Mouse (Mus musculus) kidney, embryonic 14.5 days (tissue): Measurements from ENCODE around the gene Mllt6. TPM values are rescaled to one million over a fixed set of nuclear protein-coding genes. Genes with fewer than 3 reads are reported as not detected.
"Not testable (repeated sequence)": the region's sequence is repeated elsewhere in the genome, so short reads cannot be mapped to it uniquely, and the experiment has no call there.

Source experiments
- ATAC-seq: fragments of 200-750 bp; cut with Nextera tagmentation; 2 replicates; pipeline ENCODE4 v1.8.0; 2017; ENCODE audit warnings: moderate number of reproducible peaks, mild to moderate bottlenecking, moderate TSS enrichment, moderate library complexity; ENCODE audit not compliant: low FRiP score, low TSS enrichment
- H3K27ac ChIP-seq: fragments of 300-500 bp; sonication (generic); 2 replicates; pipeline ENCODE4 v1.5.1; 2014; ENCODE audit warnings: low read depth, mild to moderate bottlenecking, low read length, moderate library complexity, mixed read lengths
- H3K27me3 ChIP-seq: fragments of 300-500 bp; sonication (generic); 2 replicates; pipeline ENCODE4 v1.6.1; 2014; ENCODE audit warnings: mild to moderate bottlenecking, low read length; ENCODE audit not compliant: control insufficient read depth, insufficient read depth
- H3K36me3 ChIP-seq: fragments of 300-500 bp; sonication (generic); 2 replicates; pipeline ENCODE4 v1.6.1; 2014; ENCODE audit warnings: low read length, mixed read lengths; ENCODE audit not compliant: control insufficient read depth, insufficient read depth
- H3K4me1 ChIP-seq: fragments of 300-500 bp; sonication (generic); 2 replicates; pipeline ENCODE4 v1.6.1; 2014; ENCODE audit warnings: low read length, mixed read lengths; ENCODE audit not compliant: control insufficient read depth, insufficient read depth
- H3K4me2 ChIP-seq: fragments of 300-500 bp; sonication (generic); replicated peaks from 2 replicates; pipeline ENCODE4 v1.6.1; 2014; ENCODE audit warnings: low read depth, mild to moderate bottlenecking, low read length
- H3K4me3 ChIP-seq: fragments of 300-500 bp; sonication (generic); 2 replicates; pipeline ENCODE4 v1.5.1; 2014; ENCODE audit warnings: mild to moderate bottlenecking, low read length
- H3K9ac ChIP-seq: fragments of 300-500 bp; sonication (generic); 2 replicates; pipeline ENCODE4 v1.6.1; 2014; ENCODE audit warnings: low read depth, mild to moderate bottlenecking, low read length, moderate library complexity
- H3K9me3 ChIP-seq: fragments of 300-500 bp; sonication (generic); 2 replicates; pipeline ENCODE4 v1.6.1; 2016; ENCODE audit warnings: low read length; ENCODE audit not compliant: control insufficient read depth
- WGBS: fragments of 180-500 bp; shearing (Covaris S2); extraction: QIAGEN DNeasy Blood & Tissue Kit; methylation state at CpG from one replicate; pipeline ENCODE4 v1.1.7; 2014; 5-methylcytosine and 5-hydroxymethylcytosine counted together
- microRNA-seq: library from miRNA; unstranded; fragments of <30 nt; microRNA quantifications from one replicate; pipeline ENCODE4, GENCODE M21; 2016
- polyA plus RNA-seq: library from polyadenylated mRNA; unstranded; fragments of >200 nt; fragmentation: Nextera tagmentation; extraction: Ambion mirVana; gene quantifications from 2 replicates; pipeline ENCODE4 v1.2.1, GENCODE M21; 2014

The Mllt6 gene
- polyA plus RNA-seq, 1 experiment from 2014 or later: 5.7 TPM

DNA sequence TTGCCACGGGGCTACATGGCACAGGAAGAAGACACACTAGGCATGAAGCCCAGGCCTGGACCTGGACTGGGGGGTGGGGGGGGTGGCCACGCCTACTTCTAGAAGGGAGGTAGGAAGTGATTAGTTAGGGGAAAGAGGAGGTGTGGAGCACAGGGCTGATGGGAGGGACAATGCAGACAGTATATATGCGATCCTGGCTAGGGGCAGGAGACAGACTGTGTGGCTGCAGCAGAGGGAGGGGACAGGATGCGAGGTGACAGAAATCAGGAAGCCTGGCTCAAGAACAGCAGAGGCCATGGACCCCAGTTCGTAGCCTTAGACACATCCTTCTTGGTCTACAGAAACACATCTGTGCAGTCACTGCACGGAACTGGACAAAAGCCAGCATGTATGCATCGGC is 60.5 kb downstream of the Mllt6 start:
- Histone ChIP-seq H3K4me2 (no peak overlapping the region), H3K27me3 (no peaks in the 10 kb centered on the region), H3K9me3 (no peaks in the 10 kb centered on the region), H3K9ac (no peak overlapping the region), H3K4me1 (no peaks in the 10 kb centered on the region), H3K27ac (no peak overlapping the region), H3K36me3 (peaks cover 81% of the 10 kb centered on the region), H3K4me3 (no peak overlapping the region)
- 70% methylated on average over 7 of the region's 7 CpGs for WGBS
- ATAC-seq: no peak

DNA sequence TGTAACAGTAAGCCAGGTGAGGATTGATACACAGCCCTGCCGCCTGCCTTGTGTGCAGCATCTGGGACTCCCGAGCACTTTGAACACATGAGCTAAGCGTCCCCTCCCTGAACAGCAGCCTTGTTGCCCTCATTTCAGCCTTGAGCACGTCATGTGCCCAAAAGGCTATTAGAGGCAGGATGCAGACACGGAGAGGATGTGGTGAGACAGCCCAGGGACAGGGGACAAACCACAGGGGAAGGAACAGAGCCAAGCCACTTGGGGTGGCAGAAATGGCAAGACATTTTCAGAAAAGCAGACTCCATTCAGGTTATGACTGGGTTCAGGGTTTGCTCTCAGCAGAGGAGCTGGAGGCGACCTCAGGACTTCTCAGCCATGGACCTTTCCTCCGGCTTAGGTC is 65.1 kb downstream of the Mllt6 start:
- no peak for ATAC-seq
- Histone ChIP-seq H3K27me3 (no peaks in the 10 kb centered on the region), H3K4me3 (no peak overlapping the region), H3K4me2 (no peak overlapping the region), H3K9ac (no peak overlapping the region), H3K27ac (no peak overlapping the region), H3K9me3 (no peaks in the 10 kb centered on the region), H3K36me3 (peaks cover 69% of the 10 kb centered on the region), H3K4me1 (no peaks in the 10 kb centered on the region)
- WGBS: 56% methylated on average over 7 of the region's 7 CpGs

DNA sequence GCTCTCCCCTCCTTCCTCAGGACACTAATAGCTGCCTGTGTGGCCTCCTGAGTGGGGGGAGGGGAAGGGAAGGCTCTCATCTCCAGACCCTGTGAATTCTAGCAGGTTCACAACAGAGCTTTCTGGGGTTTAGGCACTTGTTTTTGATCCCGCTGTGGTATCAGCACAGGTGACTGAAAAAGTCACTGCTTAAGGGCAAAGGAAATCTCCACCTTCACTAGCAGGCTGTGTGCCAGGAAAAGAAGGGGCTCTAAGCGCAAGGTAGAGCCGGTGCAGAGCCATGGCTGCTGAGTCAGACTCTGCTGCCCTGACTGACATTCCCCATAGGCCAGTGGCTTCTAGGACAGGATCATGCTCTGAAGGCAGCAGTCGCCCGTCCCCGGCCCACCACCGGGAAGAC is 65.5 kb downstream of the Mllt6 start:
- Histone ChIP-seq H3K36me3 (peaks cover 67% of the 10 kb centered on the region), H3K4me1 (peaks cover under 1% of the 10 kb centered on the region; the same call in 1 of the 2 replicates), H3K9me3 (no peaks in the 10 kb centered on the region), H3K4me2 (no peak overlapping the region), H3K27me3 (no peaks in the 10 kb centered on the region), H3K27ac (no peak overlapping the region), H3K4me3 (no peak overlapping the region), H3K9ac (no peak overlapping the region)
- ATAC-seq: no peak
- 80% methylated on average over 7 of the region's 7 CpGs for WGBS

DNA sequence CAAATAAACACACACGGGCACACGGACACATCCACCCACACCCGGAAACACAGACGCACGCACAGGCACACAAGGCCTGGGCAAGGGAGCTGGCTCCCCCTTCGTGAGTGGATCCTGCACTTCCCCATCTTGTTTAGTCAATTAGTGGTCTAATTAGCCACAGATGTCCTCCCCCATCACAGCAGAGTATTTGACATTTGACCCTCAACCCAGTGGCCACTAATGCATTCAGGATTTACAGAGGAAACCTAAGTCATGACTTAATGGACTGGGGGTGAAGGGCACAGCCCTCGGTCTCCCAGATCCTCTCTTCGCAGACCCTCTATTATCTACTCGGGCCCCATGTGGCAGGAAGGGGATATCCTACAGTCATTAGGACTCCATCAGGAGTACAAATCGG is 70.5 kb downstream of the Mllt6 start:
- Histone ChIP-seq H3K9me3 (no peaks in the 10 kb centered on the region), H3K27ac (no peak overlapping the region), H3K9ac (no peak overlapping the region), H3K4me1 (peaks cover 7% of the 10 kb centered on the region; the same call in 1 of the 2 replicates), H3K4me3 (no peak overlapping the region), H3K27me3 (no peaks in the 10 kb centered on the region), H3K36me3 (peaks cover 30% of the 10 kb centered on the region), H3K4me2 (no peak overlapping the region)
- no peak for ATAC-seq
- WGBS: 16% methylated on average over 10 of the region's 10 CpGs

DNA sequence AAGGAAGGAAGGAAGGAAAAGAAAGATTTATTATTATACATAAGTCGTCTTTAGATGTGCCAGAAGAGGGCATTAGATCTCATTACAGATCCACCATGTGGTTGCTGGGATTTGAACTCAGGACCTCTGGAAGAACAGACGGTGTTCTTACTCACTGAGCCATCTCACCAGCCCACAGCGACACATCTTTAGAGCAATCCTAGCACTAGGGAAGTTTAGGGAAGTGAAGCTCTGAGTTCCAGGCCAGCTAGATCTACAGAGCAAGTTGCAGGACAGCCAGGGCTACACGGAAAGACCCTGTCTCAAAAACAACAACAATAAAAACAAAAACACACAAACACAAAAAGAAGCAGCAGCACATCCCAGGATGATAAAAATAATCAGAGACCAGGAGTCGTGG is 71.6 kb downstream of the Mllt6 start:
- WGBS: 86% methylated on average over 5 of the region's 5 CpGs
- not testable (repeated sequence) for H3K27me3 ChIP-seq, H3K4me3 ChIP-seq, H3K27ac ChIP-seq, H3K4me2 ChIP-seq, H3K9me3 ChIP-seq, ATAC-seq, H3K9ac ChIP-seq
- peaks cover 11% of the 10 kb centered on the region for H3K4me1 ChIP-seq
- peaks cover 22% of the 10 kb centered on the region for H3K36me3 ChIP-seq

Small RNAs within 50 kb of the gene (microRNA-seq; reads per million reads assigned to microRNA genes)
- gene Gm24158 (0.63 reads per million), gene Mir6927 (0.63 reads per million)

Other genes starting within 250 kb of the Mllt6 start
- gene Arhgap23, start 247.9 kb upstream of the Mllt6 start, polyA plus RNA-seq: 5.2 and 7.4 TPM in 2 replicates
- 0.15 and 0.69 TPM in 2 replicates for gene 4933428G20Rik, start 163.1 kb upstream of the Mllt6 start, polyA plus RNA-seq
- 0.97 and 1.1 TPM in 2 replicates for gene Srcin1, start 87.2 kb upstream of the Mllt6 start, polyA plus RNA-seq
- 6.3 and 6.9 TPM in 2 replicates for gene Epop, start 33.7 kb upstream of the Mllt6 start, polyA plus RNA-seq
- 30.5 and 34.2 TPM in 2 replicates for gene Cisd3, start 22.4 kb downstream of the Mllt6 start, polyA plus RNA-seq
- gene Pcgf2, start 37.1 kb downstream of the Mllt6 start, polyA plus RNA-seq: 19.3 and 23.1 TPM in 2 replicates
- gene Psmb3, start 40.0 kb downstream of the Mllt6 start, polyA plus RNA-seq: 525 and 539 TPM in 2 replicates
- gene Pip4k2b, start 81.3 kb downstream of the Mllt6 start, polyA plus RNA-seq: 1.9 and 2.6 TPM in 2 replicates
- gene Cwc25, start 103.1 kb downstream of the Mllt6 start, polyA plus RNA-seq: 12.6 and 13.7 TPM in 2 replicates
- 0.56 TPM in 1 of 2 replicates, not detected in the other for gene 1700001P01Rik, start 112.5 kb downstream of the Mllt6 start, polyA plus RNA-seq
- gene Rpl23, start 119.0 kb downstream of the Mllt6 start, polyA plus RNA-seq: 695 and 947 TPM in 2 replicates
- gene Lasp1, start 135.6 kb downstream of the Mllt6 start, polyA plus RNA-seq: 46.9 and 57.2 TPM in 2 replicates
- 8.6 and 11.3 TPM in 2 replicates for gene B230217C12Rik, start 177.4 kb downstream of the Mllt6 start, polyA plus RNA-seq
- gene Fbxo47, start 220.7 kb downstream of the Mllt6 start, polyA plus RNA-seq: 0.33 and 0.47 TPM in 2 replicates